Mouse (Mus musculus) CH12.LX (cell line): ENCODE measurements at regions not wholly inside any gene's neighbourhood (a gene's known extent, or its start where the extent isn't known, plus 50 kb on each side); places are given as distances from the start of the nearest gene placed in this dataset.

Experiments used
- CHD1 ChIP-seq: IDR thresholded peaks from 2 replicates; pipeline ENCODE4 v1.6.1; 2012; ENCODE audit warnings: low read depth, low read length, improper control_type of control experiment, inconsistent platforms
- CHD2 ChIP-seq: IDR thresholded peaks from 2 replicates; pipeline ENCODE4 v1.6.1; 2011; ENCODE audit warnings: low read length, improper control_type of control experiment
- CTCF ChIP-seq, 2 experiments: IDR thresholded peaks in 1 of 2; conservative IDR thresholded peaks in 1 of 2; 2 replicates each; pipeline ENCODE4 v1.5.1; 2011 to 2012; ENCODE audit warnings: low read depth in 2 of 2, low read length in 2 of 2, improper control_type of control experiment in 1 of 2, inconsistent platforms in 1 of 2, mild to moderate bottlenecking in 1 of 2, moderate library complexity in 1 of 2
- E2F4 ChIP-seq: IDR thresholded peaks from 2 replicates; pipeline ENCODE4 v1.6.1; 2011; ENCODE audit warnings: low read depth, low read length, improper control_type of control experiment; ENCODE audit not compliant: insufficient replicate concordance
- MAFK ChIP-seq: IDR thresholded peaks from 2 replicates; pipeline ENCODE4 v1.6.1; 2011; ENCODE audit warnings: low read length, improper control_type of control experiment; ENCODE audit not compliant: insufficient replicate concordance
- MXI1 ChIP-seq: IDR thresholded peaks from 2 replicates; pipeline ENCODE4 v1.6.1; 2011; ENCODE audit warnings: mild to moderate bottlenecking, low read depth, low read length, improper control_type of control experiment
- MYC ChIP-seq: IDR thresholded peaks from 2 replicates; pipeline ENCODE4 v1.6.1; 2011; ENCODE audit warnings: low read depth, mild to moderate bottlenecking, improper control_type of control experiment, low read length
- NRF1 ChIP-seq: IDR thresholded peaks from 2 replicates; pipeline ENCODE4 v1.6.1; 2014; ENCODE audit warnings: low read depth, mild to moderate bottlenecking, inconsistent platforms, low read length, improper control_type of control experiment, moderate library complexity
- POLR2A ChIP-seq: IDR thresholded peaks from 2 replicates; pipeline ENCODE4 v1.6.1; 2011; ENCODE audit warnings: low read depth, mild to moderate bottlenecking, improper control_type of control experiment, low read length
- POLR2AphosphoS2 ChIP-seq: IDR thresholded peaks from 2 replicates; pipeline ENCODE4 v1.6.1; 2011; ENCODE audit warnings: low read depth, low read length, improper control_type of control experiment
- UBTF ChIP-seq: IDR thresholded peaks from 2 replicates; pipeline ENCODE4 v1.6.1; 2012; ENCODE audit warnings: low read depth, mild to moderate bottlenecking, inconsistent platforms, low read length, improper control_type of control experiment, moderate library complexity
- USF1 ChIP-seq: IDR thresholded peaks from 2 replicates; pipeline ENCODE4 v1.6.1; 2014; ENCODE audit warnings: low read depth, mild to moderate bottlenecking, inconsistent platforms, low read length, improper control_type of control experiment
- ZC3H11A ChIP-seq: IDR thresholded peaks from 2 replicates; pipeline ENCODE4 v1.6.1; 2012; ENCODE audit warnings: low read depth, mild to moderate bottlenecking, inconsistent platforms, low read length, improper control_type of control experiment

DNA sequence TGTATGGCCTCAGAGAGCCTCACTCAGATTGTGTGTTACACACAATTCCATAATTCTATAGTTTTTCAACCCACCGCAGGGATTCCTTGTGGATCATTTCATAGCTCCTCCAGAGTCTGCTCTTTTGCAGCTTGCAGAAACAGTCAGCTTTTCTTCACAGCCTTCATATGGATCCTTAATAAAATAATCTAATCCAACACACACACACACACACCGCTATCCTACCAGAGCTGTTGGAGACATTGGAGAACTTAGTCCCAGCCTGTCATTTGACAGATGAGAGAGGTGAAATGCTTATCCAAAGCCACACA lies 71.2 kb upstream of the Foxo1 start:
- TF ChIP-seq E2F4 = no peak
- no peak for TF ChIP-seq CTCF (conservative IDR thresholded peaks at IDR 0.05 in 1 of 2, IDR thresholded peaks at IDR 0.05 in 1 of 2; ENCODE audit: low read depth in 2 of 2, low read length in 2 of 2)
- TF ChIP-seq CHD1 = no peak
- TF ChIP-seq CHD2 = no peak
- TF ChIP-seq POLR2A = no peak
- no peak for TF ChIP-seq MAFK
- no peak for TF ChIP-seq MXI1
- TF ChIP-seq NRF1 = no peak
- TF ChIP-seq ZC3H11A = no peak
- TF ChIP-seq USF1 = no peak
- TF ChIP-seq MYC = no peak
- TF ChIP-seq UBTF = no peak
- TF ChIP-seq POLR2AphosphoS2 = no peak
